Mouse (Mus musculus): Measurements from ENCODE around the gene Pkig. TPM values are rescaled to one million over a fixed set of nuclear protein-coding genes. Genes with fewer than 3 reads are reported as not detected.
"Not testable (repeated sequence)": the region's sequence is repeated elsewhere in the genome, so short reads cannot be mapped to it uniquely, and the experiment has no call there.

Pkig gene
- polyA plus RNA-seq, 1 experiment from 2014 or later = 187 TPM

DNA sequence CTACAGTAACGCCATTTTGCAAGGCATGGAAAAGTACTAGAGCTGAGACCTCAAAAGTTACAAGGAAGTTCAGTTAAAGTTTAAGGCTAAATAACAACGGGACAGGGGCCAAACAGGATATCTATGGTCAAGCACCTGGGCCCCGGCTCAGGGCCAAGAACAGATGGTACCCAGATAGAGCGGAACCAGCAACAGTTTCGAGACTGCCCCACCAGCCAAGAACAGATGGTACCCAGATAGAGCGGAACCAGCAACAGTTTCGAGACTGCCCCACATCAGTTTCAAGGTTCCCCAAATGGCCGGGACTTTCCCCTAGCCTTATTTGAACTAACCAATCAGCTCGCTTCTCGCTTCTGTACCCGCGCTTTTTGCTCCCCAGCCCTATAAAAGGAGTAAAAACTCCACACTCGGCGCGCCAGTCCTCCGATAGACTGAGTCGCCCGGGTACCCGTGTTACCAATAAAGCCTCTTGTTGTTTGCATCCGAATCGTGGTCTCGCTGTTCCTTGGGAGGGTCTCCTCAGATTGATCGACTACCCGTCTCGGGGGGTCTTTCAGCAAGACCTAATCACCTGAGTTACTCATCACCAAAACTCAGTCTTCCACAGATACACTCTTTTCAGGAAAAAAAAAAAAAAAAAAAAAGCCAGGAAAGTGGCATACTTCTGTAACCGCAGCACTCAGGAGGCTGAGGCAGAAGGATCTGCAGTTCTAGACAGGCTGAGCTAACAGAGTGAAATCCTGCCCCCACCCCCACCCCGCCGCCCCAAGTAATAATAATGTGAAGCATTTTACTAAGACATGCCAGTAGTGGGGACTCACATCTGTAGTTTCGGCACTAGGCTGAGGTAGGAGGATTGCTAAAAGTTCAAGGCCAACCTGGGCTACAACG lies 15.3 kb upstream of the Pkig start:
- Histone ChIP-seq H3K9me3 (ENCODE audit: low read length) (no peaks in the 10 kb centered on the region), H3K36me3 (ENCODE audit: insufficient read depth, low read length) (peaks cover 3% of the 10 kb centered on the region; the same call in 1 of the 2 replicates), H3K9ac (replicated peaks; ENCODE audit: low read length) (0 out of 2 replicates have a peak overlapping the region, but pooled peaks have one; percentile 82), H3K27ac (ENCODE audit: low read length) (peak overlapping the region; percentile 96), H3K4me1 (ENCODE audit: insufficient read depth, low read length) (peaks cover 41% of the 10 kb centered on the region), H3K4me3 (ENCODE audit: low read length) (peak overlapping the region; percentile 62), H3K27me3 (ENCODE audit: insufficient read depth, low read length) (no peaks in the 10 kb centered on the region), H3K4me2 (replicated peaks; ENCODE audit: low read depth, low read length) (peak overlapping the region; percentile 70)
- ATAC-seq (ENCODE audit: low FRiP score, low TSS enrichment) = no peak
- 88% methylated on average over 30 of the region's 30 CpGs for WGBS

DNA sequence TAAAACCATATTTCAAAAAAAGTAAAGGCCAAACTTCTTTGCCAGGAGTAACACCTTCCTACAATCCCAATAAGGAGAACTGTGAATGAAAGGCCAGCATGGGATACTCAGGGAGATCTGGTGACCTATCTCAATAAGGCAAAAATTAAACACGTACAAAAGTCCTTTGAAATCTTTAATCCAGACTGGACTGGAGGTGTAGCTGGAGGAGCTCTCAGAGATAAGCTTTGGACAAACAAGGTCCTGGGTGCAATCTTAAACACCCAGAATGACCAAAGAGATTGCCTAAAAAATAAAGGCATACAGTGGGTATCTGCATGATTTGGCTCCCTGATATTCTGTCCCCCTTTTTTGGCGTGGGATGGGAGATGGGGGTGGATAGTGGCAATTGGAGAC lies 14.6 kb upstream of the Pkig start:
- peak overlapping the region; percentile 62 for H3K4me3 ChIP-seq (ENCODE audit: low read length)
- peak overlapping the region; percentile 82 for H3K9ac ChIP-seq (replicated peaks; ENCODE audit: low read length)
- H3K4me1 ChIP-seq (ENCODE audit: insufficient read depth, low read length) = peaks cover 41% of the 10 kb centered on the region
- H3K27ac ChIP-seq (ENCODE audit: low read length) = peak overlapping the region; percentile 96
- peaks cover 3% of the 10 kb centered on the region; the same call in 1 of the 2 replicates for H3K36me3 ChIP-seq (ENCODE audit: insufficient read depth, low read length)
- ATAC-seq (ENCODE audit: low FRiP score, low TSS enrichment) = no peak
- 62% methylated on average over 2 of the region's 2 CpGs for WGBS
- peak overlapping the region; percentile 70 for H3K4me2 ChIP-seq (replicated peaks; ENCODE audit: low read depth, low read length)
- no peaks in the 10 kb centered on the region for H3K27me3 ChIP-seq (ENCODE audit: insufficient read depth, low read length)
- H3K9me3 ChIP-seq (ENCODE audit: low read length) = no peaks in the 10 kb centered on the region

DNA sequence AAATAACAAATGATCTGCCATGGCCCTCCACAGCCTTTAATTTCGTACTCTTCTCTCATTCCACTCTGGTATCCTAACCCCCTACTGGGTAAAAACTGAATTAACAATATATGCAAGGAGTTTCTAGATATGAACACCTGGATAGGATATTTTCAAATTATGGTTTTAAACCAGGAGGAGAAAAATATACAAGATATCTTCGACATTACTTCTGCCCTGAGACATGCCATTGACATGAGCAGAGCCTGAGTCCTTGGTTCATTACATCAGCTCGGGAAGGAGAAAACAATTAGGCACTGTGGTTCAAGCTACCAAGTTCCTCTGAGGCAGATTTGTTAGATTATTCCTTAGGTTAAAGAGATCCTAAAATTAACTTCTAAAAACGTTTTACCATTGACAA lies 14.1 kb upstream of the Pkig start:
- ATAC-seq (ENCODE audit: low FRiP score, low TSS enrichment) = no peak
- Histone ChIP-seq H3K36me3 (ENCODE audit: insufficient read depth, low read length) (peaks cover 3% of the 10 kb centered on the region; the same call in 1 of the 2 replicates), H3K4me2 (replicated peaks; ENCODE audit: low read depth, low read length) (peak overlapping the region; percentile 70), H3K9ac (replicated peaks; ENCODE audit: low read length) (peak overlapping the region; percentile 82), H3K4me1 (ENCODE audit: insufficient read depth, low read length) (peaks cover 40% of the 10 kb centered on the region), H3K27ac (ENCODE audit: low read length) (peak overlapping the region; percentile 96), H3K4me3 (ENCODE audit: low read length) (peak overlapping the region; percentile 62), H3K27me3 (ENCODE audit: insufficient read depth, low read length) (no peaks in the 10 kb centered on the region), H3K9me3 (ENCODE audit: low read length) (no peaks in the 10 kb centered on the region)
- WGBS = 6% methylated on average over 4 of the region's 4 CpGs

DNA sequence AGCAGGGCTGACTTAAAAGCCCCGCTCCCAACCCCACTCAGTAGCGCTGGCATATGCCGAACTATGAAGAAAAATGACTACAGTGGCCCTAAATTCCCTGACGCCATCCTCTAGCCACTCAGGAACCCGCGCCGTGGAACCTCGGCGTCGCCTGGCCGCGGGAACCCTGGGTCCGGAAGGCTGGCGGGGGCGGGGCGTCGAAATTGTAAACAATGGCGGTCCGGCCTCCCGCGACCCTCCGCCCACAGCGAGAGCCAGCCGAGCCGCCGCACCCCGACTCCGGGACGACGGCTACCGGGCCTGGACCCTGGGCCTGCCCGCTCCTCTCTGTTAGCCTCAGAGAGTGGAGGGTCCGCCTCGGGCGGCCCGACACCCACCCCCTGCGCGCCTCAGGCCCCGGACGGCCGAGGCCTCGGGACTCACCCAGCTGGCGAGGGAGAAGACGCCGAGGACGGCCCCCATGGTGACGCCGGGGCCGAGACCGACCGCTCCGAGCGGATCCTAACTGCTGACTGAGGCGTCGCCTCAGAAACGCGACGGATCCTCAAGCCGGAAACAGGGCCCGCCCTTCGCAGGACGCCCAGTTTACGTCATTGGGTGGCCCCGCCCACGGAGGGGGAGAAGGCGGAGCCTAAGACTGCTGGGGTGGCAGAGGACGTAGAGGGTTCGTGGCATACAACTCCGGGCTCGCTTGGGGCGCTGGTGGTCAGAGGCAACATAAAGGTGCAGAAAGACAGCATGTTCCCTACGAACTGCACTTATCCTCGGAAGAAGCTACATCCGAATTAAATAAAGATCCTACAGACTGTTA lies 13.4 kb upstream of the Pkig start, which contains the start of gene Serinc3:
Serinc3 (minus strand) TSS at position 557 of the 811 bp plus-strand sequence.
- H3K9me3 ChIP-seq (ENCODE audit: low read length) = peaks cover 4% of the 10 kb centered on the region; the same call in 1 of the 2 replicates
- H3K27me3 ChIP-seq (ENCODE audit: insufficient read depth, low read length) = no peaks in the 10 kb centered on the region
- peak within 1 kb of the TSS; percentile 82 for H3K9ac ChIP-seq (replicated peaks; ENCODE audit: low read length)
- peaks cover 36% of the 10 kb centered on the region for H3K4me1 ChIP-seq (ENCODE audit: insufficient read depth, low read length)
- ATAC-seq (ENCODE audit: low FRiP score, low TSS enrichment) = peak; percentile 97
- H3K36me3 ChIP-seq (ENCODE audit: insufficient read depth, low read length) = peaks cover 3% of the 10 kb centered on the region; the same call in 1 of the 2 replicates
- peak within 1 kb of the TSS; percentile 62 for H3K4me3 ChIP-seq (ENCODE audit: low read length)
- WGBS = under 1% methylated on average over 68 of the region's 74 CpGs
- peak within 1 kb of the TSS; percentile 96 for H3K27ac ChIP-seq (ENCODE audit: low read length)
- peak within 1 kb of the TSS; percentile 70 for H3K4me2 ChIP-seq (replicated peaks; ENCODE audit: low read depth, low read length)

DNA sequence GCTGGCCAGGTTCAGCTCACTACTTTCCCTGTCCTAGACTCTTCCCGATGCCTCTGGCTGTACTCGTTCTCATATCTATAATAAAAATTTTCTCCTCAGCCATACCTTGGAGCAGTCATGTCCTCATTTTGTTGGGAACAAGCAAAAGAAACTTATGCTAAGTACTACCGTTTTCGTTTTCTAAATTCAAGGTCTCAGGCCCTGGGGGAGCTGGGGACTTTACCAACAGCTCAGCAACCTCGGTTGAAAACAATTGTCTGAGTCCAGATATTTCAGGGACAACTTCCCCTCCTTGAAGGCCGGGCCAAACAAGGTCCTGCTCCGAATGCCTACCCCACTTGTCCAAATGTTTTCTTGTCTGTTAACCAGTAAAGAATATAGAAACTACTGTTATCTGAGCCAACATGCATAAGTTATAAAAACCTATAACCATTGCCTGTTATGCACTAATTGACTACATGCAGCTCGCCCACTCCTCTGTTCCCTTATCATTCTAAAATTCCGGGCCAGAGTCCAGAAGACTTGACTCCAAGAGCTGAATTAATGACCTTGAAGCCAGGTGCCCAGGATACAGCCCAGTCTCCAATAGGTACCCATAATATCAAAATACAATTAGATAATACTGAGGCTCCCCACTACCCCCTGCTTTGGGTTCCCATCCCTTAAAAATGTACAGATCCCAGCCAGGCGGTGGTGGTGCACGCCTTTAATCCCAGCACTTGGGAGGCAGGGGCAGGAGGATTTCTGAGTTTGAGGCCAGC lies 12.3 kb upstream of the Pkig start:
- Histone ChIP-seq H3K4me3 (ENCODE audit: low read length) (peak overlapping the region; percentile 62; the same call in 1 of the 2 replicates), H3K27ac (ENCODE audit: low read length) (no peak overlapping the region)

DNA sequence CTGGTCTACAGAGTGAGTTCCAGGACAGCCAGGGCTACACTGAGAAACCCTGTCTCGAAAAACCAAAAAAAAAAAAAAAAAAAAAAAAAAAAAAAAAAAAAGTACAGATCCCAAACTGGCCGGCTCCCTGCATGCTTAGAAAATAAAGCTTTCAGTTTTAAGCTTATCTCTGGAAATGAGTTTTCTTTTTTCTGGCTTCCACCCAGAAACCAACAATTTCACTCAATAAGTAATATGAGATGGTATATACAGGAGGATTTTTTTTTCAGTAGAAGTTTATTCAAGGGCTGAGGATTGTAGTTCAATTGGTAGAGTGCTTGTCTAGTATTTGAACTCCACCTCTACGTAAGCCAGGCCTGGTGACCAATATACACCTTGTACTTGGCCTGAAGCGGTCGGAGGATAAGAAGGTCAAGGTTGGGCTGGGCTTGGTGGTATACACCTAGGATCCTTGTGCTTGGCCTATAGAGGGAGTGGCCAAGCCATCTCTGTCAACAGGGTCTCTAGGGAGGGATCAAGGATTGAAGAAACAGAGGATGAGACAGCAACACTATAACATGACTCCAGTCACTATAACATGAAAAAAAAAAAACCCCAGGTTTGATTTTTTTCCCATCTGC lies 11.6 kb upstream of the Pkig start:
- Histone ChIP-seq H3K36me3 (ENCODE audit: insufficient read depth, low read length) (peaks cover 3% of the 10 kb centered on the region; the same call in 1 of the 2 replicates), H3K27ac (ENCODE audit: low read length) (no peak overlapping the region), H3K4me3 (ENCODE audit: low read length) (no peak overlapping the region), H3K27me3 (ENCODE audit: insufficient read depth, low read length) (no peaks in the 10 kb centered on the region), H3K4me1 (ENCODE audit: insufficient read depth, low read length) (peaks cover 22% of the 10 kb centered on the region), H3K9ac (replicated peaks; ENCODE audit: low read length) (no peak overlapping the region), H3K4me2 (replicated peaks; ENCODE audit: low read depth, low read length) (no peak overlapping the region), H3K9me3 (ENCODE audit: low read length) (peaks cover 14% of the 10 kb centered on the region; the same call in 1 of the 2 replicates)
- 84% methylated on average over 5 of the region's 5 CpGs for WGBS
- ATAC-seq (ENCODE audit: low FRiP score, low TSS enrichment) = no peak

More for the DNA sequence above, 12.3 kb upstream of the Pkig start:
- WGBS = 83% methylated on average over 11 of the region's 11 CpGs
- Histone ChIP-seq H3K36me3 (ENCODE audit: insufficient read depth, low read length) (peaks cover 3% of the 10 kb centered on the region; the same call in 1 of the 2 replicates), H3K4me2 (replicated peaks; ENCODE audit: low read depth, low read length) (no peak overlapping the region), H3K4me1 (ENCODE audit: insufficient read depth, low read length) (peaks cover 28% of the 10 kb centered on the region), H3K9me3 (ENCODE audit: low read length) (peaks cover 14% of the 10 kb centered on the region; the same call in 1 of the 2 replicates), H3K9ac (replicated peaks; ENCODE audit: low read length) (0 out of 2 replicates have a peak overlapping the region, but pooled peaks have one; percentile 82), H3K27me3 (ENCODE audit: insufficient read depth, low read length) (no peaks in the 10 kb centered on the region)
- ATAC-seq (ENCODE audit: low FRiP score, low TSS enrichment) = no peak

DNA sequence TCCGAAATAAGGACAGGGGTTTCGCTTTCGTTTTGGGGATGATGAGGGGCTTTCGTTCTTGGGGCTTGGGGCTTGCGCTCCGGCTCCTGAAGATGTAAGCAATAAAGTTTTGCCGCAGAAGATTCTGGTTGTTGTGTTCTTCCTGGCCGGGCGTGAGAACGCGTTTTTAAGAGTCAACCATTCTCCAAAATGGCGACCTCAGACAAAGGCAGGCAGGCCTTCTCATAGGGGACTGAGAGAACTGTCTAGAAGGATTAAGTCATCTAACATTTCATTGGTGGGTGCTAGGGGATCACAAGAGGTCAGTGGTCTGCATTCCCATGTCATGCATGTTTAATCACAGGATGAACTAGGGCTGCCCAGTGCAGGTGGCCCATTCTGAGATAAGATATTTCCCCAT lies 2.5 kb upstream of the Pkig start:
- not testable (repeated sequence) for H3K4me2 ChIP-seq (replicated peaks; ENCODE audit: low read depth, low read length); H3K27me3 ChIP-seq (ENCODE audit: insufficient read depth, low read length); H3K9me3 ChIP-seq (ENCODE audit: low read length); H3K36me3 ChIP-seq (ENCODE audit: insufficient read depth, low read length); H3K27ac ChIP-seq (ENCODE audit: low read length); H3K4me3 ChIP-seq (ENCODE audit: low read length); ATAC-seq (ENCODE audit: low FRiP score, low TSS enrichment); H3K9ac ChIP-seq (replicated peaks; ENCODE audit: low read length)
- peaks cover 13% of the 10 kb centered on the region for H3K4me1 ChIP-seq (ENCODE audit: insufficient read depth, low read length)
- WGBS = 97% methylated on average over 6 of the region's 12 CpGs

DNA sequence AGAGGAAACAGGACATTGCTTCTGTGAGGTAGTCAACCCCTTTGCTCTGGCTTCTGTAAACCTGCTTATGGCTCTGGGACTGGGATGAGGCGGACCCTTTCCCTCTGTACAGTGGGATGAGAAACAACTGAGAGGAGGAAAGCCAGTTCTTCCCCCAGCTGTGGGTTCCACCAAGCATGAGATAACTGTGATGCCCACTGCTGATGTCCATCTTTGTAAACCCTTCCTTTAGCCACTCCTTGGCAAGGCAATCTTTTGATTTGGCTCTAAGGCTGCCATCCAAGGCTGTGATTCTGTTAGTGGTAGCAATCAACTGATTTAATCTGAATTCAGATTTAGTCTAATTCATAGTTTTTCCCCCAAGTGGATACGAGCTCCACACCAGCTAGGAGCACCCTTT lies 700 bp upstream of the Pkig start:
- ATAC-seq (ENCODE audit: low FRiP score, low TSS enrichment) = no peak
- no peak overlapping the region for H3K4me2 ChIP-seq (replicated peaks; ENCODE audit: low read depth, low read length)
- H3K9ac ChIP-seq (replicated peaks; ENCODE audit: low read length) = no peak overlapping the region
- no peaks in the 10 kb centered on the region for H3K9me3 ChIP-seq (ENCODE audit: low read length)
- peaks cover 31% of the 10 kb centered on the region for H3K4me1 ChIP-seq (ENCODE audit: insufficient read depth, low read length)
- no peaks in the 10 kb centered on the region for H3K27me3 ChIP-seq (ENCODE audit: insufficient read depth, low read length)
- H3K27ac ChIP-seq (ENCODE audit: low read length) = no peak overlapping the region
- 82% methylated on average over 2 of the region's 2 CpGs for WGBS
- H3K36me3 ChIP-seq (ENCODE audit: insufficient read depth, low read length) = no peaks in the 10 kb centered on the region
- no peak overlapping the region for H3K4me3 ChIP-seq (ENCODE audit: low read length)
